Mouse (Mus musculus) urinary bladder, postnatal 25 days (tissue): ENCODE measurements around the gene Reep1.

Source experiments
- DNase-seq: peaks from one replicate; pipeline ENCODE4 v3.0.0; 2022; ENCODE audit warnings: low spot score

Gene Reep1

GRCm38 (mm10) chr6:71738611-71739010, 31.2 kb downstream of the Reep1 start:
- no peak for DNase-seq

- DNase-seq: no peak
Measured at GRCm38 (mm10) chr6:71740921-71741320, 33.6 kb downstream of the Reep1 start.

GRCm38 (mm10) chr6:71741998-71742636, 34.8 kb downstream of the Reep1 start:
- no peak for DNase-seq

GRCm38 (mm10) chr6:71744934-71745333, 37.6 kb downstream of the Reep1 start:
- no peak for DNase-seq

- no peak for DNase-seq
Measured at GRCm38 (mm10) chr6:71745482-71746234, 38.3 kb downstream of the Reep1 start.

GRCm38 (mm10) chr6:71746246-71746645, 38.9 kb downstream of the Reep1 start:
- DNase-seq: no peak

DNA sequence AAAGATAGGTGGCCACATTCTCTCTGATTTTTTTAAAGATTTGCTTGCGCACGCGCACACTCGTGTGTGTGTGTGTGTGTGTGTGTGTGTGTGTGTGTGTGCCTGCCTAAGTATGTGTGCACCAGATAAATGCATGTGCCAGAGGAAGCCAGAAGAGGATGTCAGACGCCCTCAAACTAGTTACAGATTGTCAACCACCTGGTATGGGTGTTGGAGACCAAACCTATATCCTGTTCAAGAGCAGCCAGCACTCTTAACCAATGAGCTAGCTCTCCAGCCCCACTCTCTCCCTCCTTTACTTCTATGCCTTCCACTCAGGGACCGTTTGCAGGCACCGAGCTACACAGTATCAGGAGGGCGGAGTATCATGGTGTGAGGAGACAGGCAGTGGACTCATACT, 39.5 kb downstream of the Reep1 start:
- DNase-seq: no peak

DNA sequence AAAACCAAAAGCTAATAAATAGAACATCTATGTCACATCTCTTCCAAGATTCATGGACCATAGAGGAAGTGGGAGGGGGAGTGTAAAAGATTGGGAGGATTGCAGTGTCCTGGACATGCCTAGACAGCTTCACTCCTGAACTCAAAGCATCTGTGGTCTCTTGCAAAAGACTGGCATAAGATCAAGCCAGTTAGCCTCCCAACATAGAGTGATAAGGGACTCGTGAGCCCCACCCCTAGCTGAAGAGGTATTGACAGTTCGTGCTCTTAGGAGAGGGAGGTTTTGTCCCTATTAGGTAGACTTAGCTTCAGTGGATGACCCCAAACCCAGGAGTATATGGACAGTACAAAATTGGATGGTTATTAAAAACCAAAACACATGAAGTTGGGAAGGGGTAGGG, 44.2 kb downstream of the Reep1 start:
- DNase-seq: no peak

DNA sequence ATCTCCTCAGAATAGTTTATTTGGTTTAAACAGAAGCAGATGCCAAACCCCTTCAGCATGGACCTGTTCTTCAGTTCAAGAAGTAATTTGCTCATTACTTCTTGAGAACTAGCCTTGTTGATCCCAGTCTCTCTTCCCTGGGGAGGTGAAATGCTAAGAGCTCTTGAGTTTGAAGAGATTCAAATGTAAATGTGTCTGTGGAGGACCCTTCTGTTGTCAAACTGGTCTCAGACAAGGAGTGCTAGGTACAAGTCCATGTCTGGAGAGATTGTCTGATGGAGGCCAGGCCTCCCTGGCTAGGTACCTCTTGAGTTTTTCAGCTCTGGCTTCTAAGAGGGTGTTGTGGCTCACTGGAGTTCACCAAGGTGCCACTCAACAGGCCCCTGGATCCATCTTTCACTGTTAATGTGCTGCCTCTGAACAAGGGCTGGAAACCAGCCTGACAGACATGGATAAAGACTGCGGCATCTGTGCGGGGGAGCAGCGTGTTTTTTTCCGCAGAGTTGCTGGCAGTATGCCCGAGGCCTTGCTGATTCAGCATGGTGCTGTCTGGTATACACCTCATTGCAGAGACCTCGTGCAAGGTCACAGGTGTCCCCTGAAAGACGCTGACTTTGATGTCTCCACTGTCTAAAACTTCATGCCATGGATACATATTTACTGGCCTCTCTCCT, 45.6 kb downstream of the Reep1 start:
- no peak for DNase-seq

- no peak for DNase-seq
Measured at GRCm38 (mm10) chr6:71757039-71757894, 49.9 kb downstream of the Reep1 start.

GRCm38 (mm10) chr6:71758780-71759179, 51.4 kb downstream of the Reep1 start:
- DNase-seq: no peak

DNA sequence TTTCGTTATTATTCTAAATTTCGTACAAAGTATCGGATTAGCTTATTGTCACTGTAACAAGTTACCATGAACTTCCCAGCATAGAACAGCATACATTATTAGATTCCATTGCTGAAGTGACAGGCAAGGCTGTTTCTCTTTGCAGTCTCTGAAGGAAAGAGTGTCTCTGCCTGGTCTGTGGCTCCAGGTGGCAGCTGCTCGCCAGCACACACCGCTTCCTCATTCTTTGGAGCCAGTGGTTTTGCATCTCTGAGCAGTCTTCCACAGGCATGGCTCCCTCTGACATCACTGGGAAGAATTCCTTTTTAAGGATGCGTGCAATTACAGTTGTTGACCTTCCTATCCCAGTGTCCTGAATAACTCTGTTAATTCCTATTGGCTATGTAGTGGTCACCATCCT, 52.7 kb downstream of the Reep1 start:
- DNase-seq: no peak

DNA sequence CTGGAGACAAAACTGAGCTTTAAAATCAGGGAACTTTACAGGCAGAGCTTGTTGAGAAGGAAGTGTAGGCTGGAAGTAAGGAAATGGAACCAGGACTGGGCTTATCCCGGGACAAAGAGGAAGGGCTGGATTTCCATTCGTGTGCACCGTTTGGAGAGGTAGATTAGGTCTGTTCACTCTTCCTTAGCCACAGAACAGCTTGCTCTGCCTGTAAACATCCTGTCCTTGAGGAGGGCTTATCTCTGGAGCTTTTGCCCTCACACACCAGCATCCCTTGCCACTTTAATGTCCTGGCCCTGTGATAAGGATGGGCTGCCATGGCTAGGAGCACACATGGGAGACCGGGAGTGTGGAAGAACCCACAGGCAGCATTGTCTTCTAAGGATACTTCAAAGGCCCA, 60.4 kb downstream of the Reep1 start:
- DNase-seq: no peak

- no peak for DNase-seq
Measured at GRCm38 (mm10) chr6:71769901-71770690, 62.7 kb downstream of the Reep1 start.

GRCm38 (mm10) chr6:71770856-71771255, 63.5 kb downstream of the Reep1 start:
- DNase-seq: no peak

GRCm38 (mm10) chr6:71771282-71771681, 63.9 kb downstream of the Reep1 start:
- DNase-seq: no peak

- no peak for DNase-seq
Measured at GRCm38 (mm10) chr6:71772156-71772555, 64.8 kb downstream of the Reep1 start.

DNA sequence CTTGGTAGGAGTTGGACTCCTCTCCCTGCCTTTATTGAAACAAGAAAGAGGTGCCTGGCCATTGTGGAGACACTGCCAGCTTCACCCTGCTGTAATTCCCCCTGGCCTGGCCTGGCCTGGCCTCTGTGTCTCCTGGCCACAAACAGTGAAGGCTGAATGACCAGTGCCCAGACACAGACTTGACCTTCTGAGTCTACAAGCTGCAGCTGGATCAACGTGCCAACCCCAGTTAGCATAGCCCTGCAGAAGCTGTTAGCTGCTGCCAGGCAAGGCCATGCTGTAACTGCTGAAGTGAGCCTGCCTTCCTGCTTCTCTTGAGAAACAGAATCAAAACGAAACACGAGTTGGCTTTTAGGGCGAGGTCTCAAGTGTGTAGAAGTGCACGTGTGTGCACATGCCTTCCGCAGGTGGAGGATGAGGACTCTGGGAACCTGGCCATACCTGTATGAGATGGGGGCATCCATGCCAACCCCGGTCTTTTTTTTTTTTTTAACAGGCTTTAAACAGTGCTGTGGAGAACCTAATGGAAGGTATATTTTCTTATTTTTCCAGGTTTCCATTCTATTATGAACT, 65.4 kb downstream of the Reep1 start:
- DNase-seq: no peak

- DNase-seq: no peak
Measured at GRCm38 (mm10) chr6:71778016-71778415, 70.7 kb downstream of the Reep1 start.

DNA sequence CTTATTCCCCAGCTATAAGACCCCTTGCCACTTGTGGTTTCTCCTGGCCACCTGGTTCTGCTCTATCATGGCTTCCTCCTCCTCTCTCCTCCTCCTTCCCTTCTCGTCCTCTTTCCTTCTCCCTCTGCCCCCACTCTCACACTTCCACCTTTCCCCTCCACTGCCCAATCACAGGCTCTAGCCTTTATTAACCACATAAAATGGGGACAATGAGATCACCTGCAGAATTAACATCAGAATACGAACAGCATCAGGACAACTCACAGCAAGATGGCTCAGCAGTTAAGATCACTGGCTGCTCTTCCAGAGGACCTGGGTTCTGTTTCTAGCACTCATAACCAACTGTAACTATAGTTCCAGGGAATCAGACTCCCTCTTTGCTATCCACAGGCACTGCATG, 72.5 kb downstream of the Reep1 start:
- DNase-seq: no peak

GRCm38 (mm10) chr6:71780431-71780830, 73.1 kb downstream of the Reep1 start:
- DNase-seq: no peak
